Mouse (Mus musculus): ENCODE results near the gene Slc6a13.
"Not testable (repeated sequence)": the region's sequence is repeated elsewhere in the genome, so short reads cannot be mapped to it uniquely, and the experiment has no call there.

Gene Slc6a13

GRCm38 (mm10) chr6:121328417-121328884 lies 28.4 kb downstream of the Slc6a13 start:
- no peak for DNase-seq (ENCODE audit: low spot score)

GRCm38 (mm10) chr6:121329848-121330508 lies 30.0 kb downstream of the Slc6a13 start:
- DNase-seq (ENCODE audit: low spot score), result no peak

GRCm38 (mm10) chr6:121335841-121336240 lies 35.8 kb downstream of the Slc6a13 start:
- no peak for DNase-seq (ENCODE audit: low spot score)

- DNase-seq (ENCODE audit: low spot score), result no peak
These were observed 36.5 kb downstream of the Slc6a13 start for GRCm38 (mm10) chr6:121336558-121336957.

GRCm38 (mm10) chr6:121337229-121337628 lies 37.2 kb downstream of the Slc6a13 start:
- DNase-seq (ENCODE audit: low spot score), result no peak

- DNase-seq (ENCODE audit: low spot score), result peak; percentile 35
These were observed 37.9 kb downstream of the Slc6a13 start for GRCm38 (mm10) chr6:121337770-121338518.

GRCm38 (mm10) chr6:121338519-121338896 lies 38.5 kb downstream of the Slc6a13 start:
- no peak for DNase-seq (ENCODE audit: low spot score)

GRCm38 (mm10) chr6:121341650-121342049 lies 41.6 kb downstream of the Slc6a13 start:
- DNase-seq (ENCODE audit: low spot score), result no peak

- DNase-seq (ENCODE audit: low spot score), result no peak
These were observed 43.2 kb downstream of the Slc6a13 start, which contains the start of gene Slc6a12 for GRCm38 (mm10) chr6:121343026-121343770. Gene Slc6a12 (plus strand): TSS chr6:121343076.

- no peak for DNase-seq (ENCODE audit: low spot score)
These were observed 43.7 kb downstream of the Slc6a13 start for GRCm38 (mm10) chr6:121343771-121344123.

GRCm38 (mm10) chr6:121344329-121344728 lies 44.3 kb downstream of the Slc6a13 start:
- DNase-seq (ENCODE audit: low spot score), result no peak

- no peak for DNase-seq (ENCODE audit: low spot score)
These were observed 46.4 kb downstream of the Slc6a13 start for GRCm38 (mm10) chr6:121346428-121346827.

- DNase-seq (ENCODE audit: low spot score), result no peak
These were observed 52.2 kb downstream of the Slc6a13 start for GRCm38 (mm10) chr6:121352276-121352675.

- no peak for DNase-seq (ENCODE audit: low spot score)
These were observed 56.0 kb downstream of the Slc6a13 start for GRCm38 (mm10) chr6:121356041-121356440.

GRCm38 (mm10) chr6:121357232-121357631 lies 57.2 kb downstream of the Slc6a13 start:
- no peak for DNase-seq (ENCODE audit: low spot score)

GRCm38 (mm10) chr6:121363061-121363460 lies 63.0 kb downstream of the Slc6a13 start:
- DNase-seq (ENCODE audit: low spot score), result peak; percentile 32

GRCm38 (mm10) chr6:121363956-121364355 lies 63.9 kb downstream of the Slc6a13 start:
- DNase-seq (ENCODE audit: low spot score), result no peak

GRCm38 (mm10) chr6:121366537-121366936 lies 66.5 kb downstream of the Slc6a13 start:
- not testable (repeated sequence) for DNase-seq (ENCODE audit: low spot score)

GRCm38 (mm10) chr6:121367099-121367498 lies 67.1 kb downstream of the Slc6a13 start:
- no peak for DNase-seq (ENCODE audit: low spot score)

GRCm38 (mm10) chr6:121371197-121371980 lies 71.4 kb downstream of the Slc6a13 start:
- no peak for DNase-seq (ENCODE audit: low spot score)

GRCm38 (mm10) chr6:121376159-121376558 lies 76.1 kb downstream of the Slc6a13 start:
- DNase-seq (ENCODE audit: low spot score), result no peak

GRCm38 (mm10) chr6:121378256-121378655 lies 78.2 kb downstream of the Slc6a13 start:
- DNase-seq (ENCODE audit: low spot score), result no peak

Data from ovary, adult 18-20 months (tissue).